In the genomic region with DNA sequence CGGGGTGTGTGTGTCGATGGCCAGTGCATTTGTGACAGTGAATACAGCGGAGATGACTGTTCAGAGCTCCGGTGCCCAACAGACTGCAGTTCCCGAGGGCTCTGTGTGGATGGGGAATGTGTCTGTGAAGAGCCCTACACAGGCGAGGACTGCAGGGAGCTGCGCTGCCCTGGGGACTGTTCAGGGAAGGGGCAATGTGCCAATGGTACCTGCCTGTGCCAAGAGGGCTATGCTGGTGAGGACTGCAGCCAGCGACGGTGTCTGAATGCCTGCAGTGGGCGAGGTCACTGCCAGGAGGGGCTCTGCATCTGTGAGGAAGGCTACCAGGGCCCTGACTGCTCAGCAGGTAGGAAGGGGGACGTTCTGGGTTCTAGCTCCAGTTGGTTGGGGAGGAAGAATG, we compare ENCODE assay signal across 17 mouse cellular contexts.
DNase-seq lines count a peak whose midpoint lies in the region; ATAC-seq lines count a peak whose summit lies in the region.
"Had no signal": no experiment of that assay in that cellular context is flagged by ENCODE, and none has a peak within 500 bp of the region (broad histone marks: within the 10 kb centered on the region; RNA-seq: fewer than 3 reads in every experiment).

No protein-coding gene starts in this region.

- H3K27ac ChIP-seq in heart, embryonic 11.5 days (ENCODE audit: low read depth, low read length): no peak overlapping the region
- no peak overlapping the region for H3K27ac ChIP-seq in midbrain, embryonic 11.5 days (ENCODE audit: low read depth, low read length)
- no peak overlapping the region for H3K27ac ChIP-seq in midbrain, embryonic 10.5 days (replicated peaks)
- H3K27ac ChIP-seq: heart, adult 2 months; hindbrain, embryonic 14.5 days; limb, embryonic 12.5 days; liver, embryonic 15.5 days; midbrain, embryonic 12.5 days had no signal

- no peaks in the 10 kb centered on the region for H3K27me3 ChIP-seq in heart, embryonic 11.5 days (ENCODE audit: control insufficient read depth, insufficient read depth, low read length)
- H3K27me3 ChIP-seq in midbrain, embryonic 11.5 days (ENCODE audit: control insufficient read depth, insufficient read depth, low read length): no peaks in the 10 kb centered on the region
- H3K27me3 ChIP-seq in midbrain, embryonic 10.5 days (ENCODE audit: low read depth, poor library complexity, severe bottlenecking): no peaks in the 10 kb centered on the region
- H3K27me3 ChIP-seq: limb, embryonic 12.5 days; liver, embryonic 15.5 days; midbrain, embryonic 12.5 days had no signal

- H3K36me3 ChIP-seq in heart, embryonic 11.5 days (ENCODE audit: control insufficient read depth, insufficient read depth, low read length): no peaks in the 10 kb centered on the region
- H3K36me3 ChIP-seq in midbrain, embryonic 11.5 days (ENCODE audit: control insufficient read depth, insufficient read depth, low read length): no peaks in the 10 kb centered on the region
- no peaks in the 10 kb centered on the region for H3K36me3 ChIP-seq in midbrain, embryonic 10.5 days
- H3K36me3 ChIP-seq: limb, embryonic 12.5 days; liver, embryonic 15.5 days; midbrain, embryonic 12.5 days had no signal

- peak; percentile 9 to 26 for DNase-seq in heart, postnatal 14 days
- DNase-seq in midbrain, embryonic 11.5 days (ENCODE audit: low spot score, missing footprints): peak; percentile 67
- no peak for DNase-seq in midbrain, embryonic 10.5 days (ENCODE audit: low spot score)
- peak; percentile 31 for DNase-seq in cerebellum, adult 9-11 months
- DNase-seq in natural killer cell, adult 2 months (ENCODE audit: low spot score in 2 of 2): no peak
- DNase-seq in urinary bladder, adult 18-20 months (ENCODE audit: low spot score in 2 of 2): no peak
- DNase-seq: kidney, adult 2 months; kidney, postnatal 4 days; right cerebral cortex, postnatal 4 days; thymus, adult 2 months had no signal

- H3K4me2 ChIP-seq in heart, embryonic 11.5 days: no peak overlapping the region
- no peak overlapping the region for H3K4me2 ChIP-seq in midbrain, embryonic 11.5 days
- H3K4me2 ChIP-seq: hindbrain, embryonic 14.5 days; limb, embryonic 12.5 days; liver, embryonic 15.5 days; midbrain, embryonic 12.5 days had no signal

- no peak for ATAC-seq in heart, embryonic 11.5 days (replicated peaks; ENCODE audit: insufficient number of reproducible peaks, low FRiP score, low TSS enrichment)
- no peak for ATAC-seq in midbrain, embryonic 11.5 days (ENCODE audit: low FRiP score)

- no peaks in the 10 kb centered on the region for H3K9me3 ChIP-seq in heart, embryonic 11.5 days (replicated peaks; ENCODE audit: control insufficient read depth, low read length)
- H3K9me3 ChIP-seq in midbrain, embryonic 11.5 days (ENCODE audit: control insufficient read depth, low read length): no peaks in the 10 kb centered on the region
- no peaks in the 10 kb centered on the region for H3K9me3 ChIP-seq in midbrain, embryonic 10.5 days (replicated peaks)
- H3K9me3 ChIP-seq: limb, embryonic 12.5 days; liver, embryonic 15.5 days; midbrain, embryonic 12.5 days had no signal

- no peak overlapping the region for H3K4me3 ChIP-seq in heart, embryonic 11.5 days (ENCODE audit: low read depth, low read length)
- no peak overlapping the region for H3K4me3 ChIP-seq in midbrain, embryonic 11.5 days (ENCODE audit: low read depth, low read length)
- no peak overlapping the region for H3K4me3 ChIP-seq in midbrain, embryonic 10.5 days
- H3K4me3 ChIP-seq: erythroblast, embryonic 14.5 days; heart, adult 2 months; limb, embryonic 12.5 days; liver, embryonic 15.5 days; midbrain, embryonic 12.5 days had no signal

- intact Hi-C loops in heart, postnatal 14 days (cut with DNase I): no loop called here

- 74% methylated on average over 11 of the region's 11 CpGs for WGBS in heart, embryonic 11.5 days (ENCODE audit: insufficient replicate concordance)
- 90% methylated on average over 11 of the region's 11 CpGs for WGBS in midbrain, embryonic 11.5 days
- 90% methylated on average over 11 of the region's 11 CpGs for WGBS in midbrain, embryonic 10.5 days

- H3K9ac ChIP-seq in heart, embryonic 11.5 days (ENCODE audit: low read depth, low read length): no peak overlapping the region
- H3K9ac ChIP-seq in midbrain, embryonic 11.5 days (ENCODE audit: low read length): no peak overlapping the region
- H3K9ac ChIP-seq: hindbrain, embryonic 14.5 days; limb, embryonic 12.5 days; liver, embryonic 15.5 days; midbrain, embryonic 12.5 days had no signal

- no peaks in the 10 kb centered on the region for H3K4me1 ChIP-seq in heart, embryonic 11.5 days (ENCODE audit: control insufficient read depth, insufficient read depth, low read length)
- no peaks in the 10 kb centered on the region for H3K4me1 ChIP-seq in midbrain, embryonic 11.5 days (ENCODE audit: control insufficient read depth, insufficient read depth, low read length)
- H3K4me1 ChIP-seq in midbrain, embryonic 10.5 days: no peaks in the 10 kb centered on the region
- H3K4me1 ChIP-seq: limb, embryonic 12.5 days; liver, embryonic 15.5 days; midbrain, embryonic 12.5 days had no signal

Comparison
In these comparisons a context has a peak if more than half of its experiments do, and no peak if none do; other contexts are left out.
1. DNase-seq: peak in heart, postnatal 14 days (2 of 2), midbrain, embryonic 11.5 days (single experiment) and cerebellum, adult 9-11 months (single experiment); none in midbrain, embryonic 10.5 days (single experiment), natural killer cell, adult 2 months (0 of 2) and urinary bladder, adult 18-20 months (0 of 2).